Mouse (Mus musculus): ENCODE results near the gene Kri1. TPM values are rescaled to one million over a fixed set of nuclear protein-coding genes. Genes with fewer than 3 reads are reported as not detected.
"Not testable (repeated sequence)": the region's sequence is repeated elsewhere in the genome, so short reads cannot be mapped to it uniquely, and the experiment has no call there.

Kri1 gene
- polyA plus RNA-seq, 1 experiment from 2014 or later = 15.0 TPM

DNA sequence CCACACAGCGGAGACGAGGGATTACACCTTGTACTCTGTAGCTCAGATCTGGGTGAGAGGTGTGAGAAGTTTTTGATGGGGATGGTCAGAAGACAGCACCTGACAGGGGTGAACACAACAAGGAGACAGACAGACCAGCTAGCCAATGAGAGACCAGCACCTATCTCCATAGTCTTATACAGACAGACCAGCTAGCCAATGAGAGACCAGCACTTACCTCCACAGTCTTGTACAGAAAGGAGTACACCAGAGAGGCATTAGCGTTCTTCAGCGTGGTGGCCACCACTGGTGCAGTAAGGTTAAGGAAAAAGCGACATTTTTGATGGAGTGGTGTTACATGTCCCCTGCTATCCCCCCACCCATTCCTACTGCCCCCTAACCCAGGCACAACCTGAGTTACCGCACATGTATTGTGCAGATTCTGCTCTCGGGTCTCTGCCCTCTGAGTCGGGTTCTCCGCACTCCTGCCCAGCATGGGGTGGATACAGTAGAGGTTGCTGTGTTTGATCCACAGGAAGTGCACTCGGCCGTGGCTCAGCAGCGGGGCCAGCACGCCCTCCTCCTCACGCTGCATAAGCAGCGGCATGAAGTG lies 21.5 kb upstream of the Kri1 start:
- Histone ChIP-seq H3K4me2 (ENCODE audit: low read depth) (no peak overlapping the region), H3K27ac (ENCODE audit: low read depth, low read length) (no peak overlapping the region), H3K4me1 (ENCODE audit: control insufficient read depth, insufficient read depth, low read length) (no peaks in the 10 kb centered on the region), H3K4me3 (ENCODE audit: low read depth, low read length) (no peak overlapping the region), H3K9me3 (ENCODE audit: control insufficient read depth, low read length) (no peaks in the 10 kb centered on the region), H3K36me3 (ENCODE audit: control insufficient read depth, insufficient read depth, low read length) (no peaks in the 10 kb centered on the region), H3K9ac (ENCODE audit: low read length) (no peak overlapping the region), H3K27me3 (ENCODE audit: control insufficient read depth, insufficient read depth, low read length) (peaks cover 14% of the 10 kb centered on the region)
- DNase-seq (ENCODE audit: low spot score) (no peak), ATAC-seq (ENCODE audit: insufficient read depth, low FRiP score, low TSS enrichment) (no peak)
- WGBS = 68% methylated on average over 15 of the region's 15 CpGs

DNA sequence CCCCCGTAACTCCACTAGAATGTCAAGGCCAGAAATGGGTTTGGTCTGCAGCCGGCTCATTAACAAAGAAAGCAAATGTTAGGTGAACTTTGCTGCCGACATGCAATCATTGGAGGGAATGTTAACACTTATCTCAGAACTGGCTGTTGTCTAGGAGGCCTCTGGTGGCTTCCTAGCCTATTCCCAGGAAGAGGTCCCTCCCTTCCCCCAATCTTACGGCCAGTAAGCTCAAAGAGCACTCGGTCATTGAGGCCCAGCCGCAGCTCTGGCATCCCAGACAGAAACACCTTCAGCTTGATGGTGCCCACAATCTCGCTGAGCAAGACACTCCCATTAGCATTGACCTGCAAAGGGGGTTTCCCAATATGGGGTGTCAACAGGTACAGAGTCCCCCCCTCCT lies 17.3 kb upstream of the Kri1 start:
- 86% methylated on average over 7 of the region's 7 CpGs for WGBS
- DNase-seq (ENCODE audit: low spot score) (no peak), ATAC-seq (ENCODE audit: insufficient read depth, low FRiP score, low TSS enrichment) (no peak)
- Histone ChIP-seq H3K27ac (ENCODE audit: low read depth, low read length) (no peak overlapping the region), H3K4me2 (ENCODE audit: low read depth) (no peak overlapping the region), H3K9me3 (ENCODE audit: control insufficient read depth, low read length) (no peaks in the 10 kb centered on the region), H3K9ac (ENCODE audit: low read length) (no peak overlapping the region), H3K27me3 (ENCODE audit: control insufficient read depth, insufficient read depth, low read length) (no peaks in the 10 kb centered on the region), H3K36me3 (ENCODE audit: control insufficient read depth, insufficient read depth, low read length) (no peaks in the 10 kb centered on the region), H3K4me3 (ENCODE audit: low read depth, low read length) (no peak overlapping the region), H3K4me1 (ENCODE audit: control insufficient read depth, insufficient read depth, low read length) (no peaks in the 10 kb centered on the region)

DNA sequence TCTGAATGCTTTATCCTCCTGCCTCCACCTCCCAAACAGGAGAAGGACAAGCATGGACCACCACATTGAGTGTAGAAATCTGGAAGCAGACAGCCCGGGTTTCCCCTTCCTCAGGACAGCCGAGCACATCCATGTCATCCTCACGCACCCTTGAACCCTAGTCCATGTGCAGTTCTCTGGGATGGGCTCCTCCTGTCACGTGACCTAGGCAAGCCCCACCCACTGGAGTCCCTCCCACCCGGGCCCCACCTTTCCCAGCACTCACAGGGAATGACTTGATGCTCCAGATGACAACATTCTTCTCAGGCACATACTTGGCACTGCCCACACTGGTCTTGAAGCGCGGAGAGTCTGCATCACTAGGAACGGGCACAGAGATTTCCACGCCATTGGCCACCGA lies 11.2 kb upstream of the Kri1 start:
- Histone ChIP-seq H3K27ac (ENCODE audit: low read depth, low read length) (no peak overlapping the region), H3K27me3 (ENCODE audit: control insufficient read depth, insufficient read depth, low read length) (no peaks in the 10 kb centered on the region), H3K4me1 (ENCODE audit: control insufficient read depth, insufficient read depth, low read length) (no peaks in the 10 kb centered on the region), H3K36me3 (ENCODE audit: control insufficient read depth, insufficient read depth, low read length) (no peaks in the 10 kb centered on the region), H3K9ac (ENCODE audit: low read length) (no peak overlapping the region), H3K4me3 (ENCODE audit: low read depth, low read length) (no peak overlapping the region), H3K9me3 (ENCODE audit: control insufficient read depth, low read length) (no peaks in the 10 kb centered on the region), H3K4me2 (ENCODE audit: low read depth) (no peak overlapping the region)
- WGBS = 85% methylated on average over 10 of the region's 10 CpGs
- no peak for ATAC-seq (ENCODE audit: insufficient read depth, low FRiP score, low TSS enrichment)
- no peak for DNase-seq (ENCODE audit: low spot score)

DNA sequence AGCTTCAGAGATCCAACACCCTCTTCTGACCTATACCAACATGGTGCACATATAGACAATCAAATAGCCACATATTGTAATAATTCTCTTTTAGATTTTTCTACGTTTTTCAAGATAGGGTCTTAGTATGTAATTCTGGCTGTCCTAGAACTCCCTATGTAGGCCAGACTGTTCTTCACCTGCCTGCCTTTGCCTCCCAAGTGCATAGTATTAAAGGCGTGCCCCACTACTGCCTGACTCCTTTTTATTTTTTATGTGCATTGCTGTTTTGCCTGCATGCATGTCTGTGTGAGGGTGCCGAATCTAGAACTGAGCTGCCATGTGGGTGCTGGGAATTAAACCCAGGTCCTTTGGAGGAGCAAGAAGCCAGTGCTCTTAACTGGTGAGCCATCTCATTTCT lies 4.5 kb upstream of the Kri1 start:
- no peak overlapping the region for H3K4me3 ChIP-seq (ENCODE audit: low read depth, low read length)
- H3K9me3 ChIP-seq (ENCODE audit: control insufficient read depth, low read length) = no peaks in the 10 kb centered on the region
- H3K27me3 ChIP-seq (ENCODE audit: control insufficient read depth, insufficient read depth, low read length) = no peaks in the 10 kb centered on the region
- H3K9ac ChIP-seq (ENCODE audit: low read length) = no peak overlapping the region
- DNase-seq (ENCODE audit: low spot score) (no peak), ATAC-seq (ENCODE audit: insufficient read depth, low FRiP score, low TSS enrichment) (no peak)
- WGBS = 90% methylated on average over 3 of the region's 3 CpGs
- H3K36me3 ChIP-seq (ENCODE audit: control insufficient read depth, insufficient read depth, low read length) = no peaks in the 10 kb centered on the region
- no peak overlapping the region; the same call in 1 of the 2 replicates for H3K27ac ChIP-seq (ENCODE audit: low read depth, low read length)
- H3K4me1 ChIP-seq (ENCODE audit: control insufficient read depth, insufficient read depth, low read length) = peaks cover 10% of the 10 kb centered on the region
- no peak overlapping the region for H3K4me2 ChIP-seq (ENCODE audit: low read depth)

DNA sequence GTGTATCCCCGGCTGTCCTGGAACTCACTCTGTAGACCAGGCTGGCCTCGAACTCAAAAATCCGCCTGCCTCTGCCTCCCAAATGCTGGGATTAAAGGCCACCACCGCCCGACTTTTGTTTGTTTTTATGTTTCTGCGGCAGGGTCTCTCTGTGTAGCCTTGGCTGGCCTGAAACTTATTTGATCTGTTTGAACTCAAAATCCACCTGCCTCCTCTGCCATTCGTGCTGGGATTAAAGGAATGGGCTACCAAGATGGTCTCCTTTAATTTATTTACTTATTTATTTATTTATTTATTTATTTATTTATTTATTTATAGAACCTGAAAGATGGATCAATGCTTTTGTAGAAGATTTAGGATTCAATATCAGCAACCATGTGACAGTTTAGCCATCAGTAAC lies 4.1 kb upstream of the Kri1 start:
- Histone ChIP-seq H3K27ac (ENCODE audit: low read depth, low read length) (peak overlapping the region; percentile 34), H3K4me2 (ENCODE audit: low read depth) (peak overlapping the region; percentile 20), H3K4me3 (ENCODE audit: low read depth, low read length) (peak overlapping the region; percentile 17; the same call in 1 of the 2 replicates), H3K4me1 (ENCODE audit: control insufficient read depth, insufficient read depth, low read length) (peaks cover 14% of the 10 kb centered on the region), H3K9ac (ENCODE audit: low read length) (peak overlapping the region; percentile 0; the same call in 1 of the 2 replicates)
- not testable (repeated sequence) for H3K36me3 ChIP-seq (ENCODE audit: control insufficient read depth, insufficient read depth, low read length); H3K27me3 ChIP-seq (ENCODE audit: control insufficient read depth, insufficient read depth, low read length); ATAC-seq (ENCODE audit: insufficient read depth, low FRiP score, low TSS enrichment); H3K9me3 ChIP-seq (ENCODE audit: control insufficient read depth, low read length); DNase-seq (ENCODE audit: low spot score)
- WGBS = 22% methylated on average over 7 of the region's 7 CpGs

DNA sequence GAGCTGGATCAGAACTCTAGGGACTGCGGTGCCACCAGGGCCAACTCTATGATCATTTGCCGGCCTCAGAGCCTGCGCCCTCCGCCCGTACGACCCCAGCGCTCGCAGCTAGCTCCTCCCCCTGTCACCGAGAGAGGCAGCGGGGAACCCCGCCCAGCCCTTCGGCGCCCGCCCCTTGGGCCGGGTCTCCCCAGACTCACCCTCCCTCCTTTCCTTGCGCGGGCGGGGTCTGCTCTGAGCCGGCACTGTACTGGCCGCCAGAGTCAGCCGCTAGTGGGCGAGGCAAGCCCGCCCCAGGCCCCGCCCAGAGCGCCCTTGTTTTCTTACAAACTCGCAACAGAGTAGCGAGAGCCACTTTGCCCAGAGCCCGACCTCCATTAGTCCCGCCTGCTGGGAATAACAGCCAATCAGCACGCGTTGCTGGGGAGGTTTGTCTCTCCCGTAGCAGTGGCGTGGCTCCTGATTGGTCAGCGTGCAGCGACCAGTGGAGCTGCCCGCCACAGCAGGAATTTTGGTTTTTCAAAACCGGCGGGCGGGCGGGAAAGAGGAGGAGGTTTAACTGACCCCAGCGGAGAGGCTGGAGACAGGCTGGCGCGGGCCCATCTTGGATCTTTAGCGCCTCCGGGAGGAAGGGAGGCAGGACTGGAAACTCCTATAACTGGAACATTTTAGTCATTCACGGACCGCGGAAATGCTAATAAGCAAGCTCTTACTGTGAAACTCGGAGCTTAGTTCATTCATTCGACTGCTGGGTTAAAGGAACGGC lies 3.4 kb upstream of the Kri1 start, which contains the start of gene Cdkn2d:
Gene Cdkn2d, minus strand, starts transcription at position 386 of the 766 bp plus-strand sequence.
- peak within 1 kb of the TSS; percentile 60 for H3K4me2 ChIP-seq (ENCODE audit: low read depth)
- peaks cover 18% of the 10 kb centered on the region for H3K4me1 ChIP-seq (ENCODE audit: control insufficient read depth, insufficient read depth, low read length)
- peak within 1 kb of the TSS; percentile 70 for H3K4me3 ChIP-seq (ENCODE audit: low read depth, low read length)
- DNase-seq (ENCODE audit: low spot score) = peak; percentile 100
- no peaks in the 10 kb centered on the region for H3K9me3 ChIP-seq (ENCODE audit: control insufficient read depth, low read length)
- under 1% methylated on average over 45 of the region's 51 CpGs for WGBS
- no peaks in the 10 kb centered on the region for H3K36me3 ChIP-seq (ENCODE audit: control insufficient read depth, insufficient read depth, low read length)
- peak within 1 kb of the TSS; percentile 78 for H3K9ac ChIP-seq (ENCODE audit: low read length)
- peak within 1 kb of the TSS; percentile 68 for H3K27ac ChIP-seq (ENCODE audit: low read depth, low read length)
- ATAC-seq (ENCODE audit: insufficient read depth, low FRiP score, low TSS enrichment) = peak; percentile 96
- no peaks in the 10 kb centered on the region for H3K27me3 ChIP-seq (ENCODE audit: control insufficient read depth, insufficient read depth, low read length)

DNA sequence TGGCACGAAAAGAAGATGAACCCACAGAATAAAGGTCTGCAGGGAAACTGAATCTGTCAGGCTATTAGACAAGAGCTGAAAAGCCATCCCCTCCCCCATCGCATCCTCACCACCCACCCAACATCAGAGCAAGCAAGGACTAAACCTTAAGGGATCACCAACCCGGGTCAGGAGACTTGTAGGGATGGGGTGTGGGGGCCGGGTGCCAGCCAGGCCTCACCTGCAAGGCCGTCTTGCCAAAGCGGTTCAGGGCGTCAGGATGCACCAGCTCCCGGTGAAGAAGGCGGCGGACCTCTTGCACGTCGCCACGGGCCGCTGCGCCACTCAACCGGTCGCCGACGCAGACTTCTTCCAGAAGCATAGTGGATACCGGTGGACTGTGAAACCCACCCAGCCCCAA lies 2.8 kb upstream of the Kri1 start:
- DNase-seq (ENCODE audit: low spot score) (no peak), ATAC-seq (ENCODE audit: insufficient read depth, low FRiP score, low TSS enrichment) (no peak)
- Histone ChIP-seq H3K9me3 (ENCODE audit: control insufficient read depth, low read length) (no peaks in the 10 kb centered on the region), H3K27me3 (ENCODE audit: control insufficient read depth, insufficient read depth, low read length) (no peaks in the 10 kb centered on the region), H3K27ac (ENCODE audit: low read depth, low read length) (peak overlapping the region; percentile 68), H3K9ac (ENCODE audit: low read length) (peak overlapping the region; percentile 78), H3K36me3 (ENCODE audit: control insufficient read depth, insufficient read depth, low read length) (no peaks in the 10 kb centered on the region), H3K4me3 (ENCODE audit: low read depth, low read length) (peak overlapping the region; percentile 70), H3K4me2 (ENCODE audit: low read depth) (peak overlapping the region; percentile 60), H3K4me1 (ENCODE audit: control insufficient read depth, insufficient read depth, low read length) (peaks cover 18% of the 10 kb centered on the region)
- WGBS = under 1% methylated on average over 20 of the region's 20 CpGs

DNA sequence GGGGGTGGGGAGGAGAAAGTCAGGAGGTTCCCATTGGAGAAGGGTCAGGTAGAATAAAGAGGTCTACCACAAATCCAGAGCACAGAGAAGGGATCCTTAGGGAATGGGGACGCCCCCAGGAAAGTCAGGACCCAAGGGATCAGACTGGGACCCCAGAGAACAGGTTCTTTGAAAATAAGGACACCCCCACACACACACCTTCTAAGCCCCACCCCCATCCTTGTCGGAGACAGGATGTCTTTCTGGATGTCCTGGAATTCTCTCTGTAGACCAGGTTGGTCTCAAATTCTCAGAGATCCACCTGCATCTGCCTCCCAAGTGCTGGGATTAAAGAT lies 1.5 kb upstream of the Kri1 start:
- Histone ChIP-seq H3K27me3 (ENCODE audit: control insufficient read depth, insufficient read depth, low read length) (no peaks in the 10 kb centered on the region), H3K36me3 (ENCODE audit: control insufficient read depth, insufficient read depth, low read length) (peaks cover 2% of the 10 kb centered on the region; the same call in 1 of the 2 replicates), H3K9me3 (ENCODE audit: control insufficient read depth, low read length) (no peaks in the 10 kb centered on the region), H3K9ac (ENCODE audit: low read length) (no peak overlapping the region), H3K4me2 (ENCODE audit: low read depth) (peak overlapping the region; percentile 60), H3K4me1 (ENCODE audit: control insufficient read depth, insufficient read depth, low read length) (peaks cover 18% of the 10 kb centered on the region), H3K4me3 (ENCODE audit: low read depth, low read length) (0 out of 2 replicates have a peak overlapping the region, but pooled peaks have one; percentile 10), H3K27ac (ENCODE audit: low read depth, low read length) (no peak overlapping the region)
- DNase-seq (ENCODE audit: low spot score) (no peak), ATAC-seq (ENCODE audit: insufficient read depth, low FRiP score, low TSS enrichment) (no peak)
- WGBS = 93% methylated on average over 2 of the region's 2 CpGs
